Mouse (Mus musculus) CH12.LX (cell line): ENCODE results near the gene Rpl3. TPM values are rescaled to one million over a fixed set of nuclear protein-coding genes. Genes with fewer than 3 reads are reported as not detected.
A peak's percentile ranks its signal among the peaks of the same experiment; 100 is the strongest.

Source experiments
- DNase-seq: peaks from one replicate; pipeline ENCODE4 v3.0.0-alpha.2; 2013; ENCODE audit errors: extremely low read depth
- H3K27ac ChIP-seq: 2 replicates; pipeline ENCODE4 v1.5.1; 2012; ENCODE audit warnings: low read depth, mild to moderate bottlenecking, control low read depth, moderate library complexity; ENCODE audit not compliant: insufficient read depth
- H3K27me3 ChIP-seq: replicated peaks from 2 replicates; pipeline ENCODE3; 2012; ENCODE audit warnings: inconsistent platforms
- H3K36me3 ChIP-seq, 2 experiments: replicated peaks in 1 of 2; 2 replicates each; pipeline versions ENCODE3 to v1.6.1; 2012; ENCODE audit warnings: inconsistent platforms in 1 of 2, low read length in 1 of 2, mild to moderate bottlenecking in 1 of 2, mixed read lengths in 1 of 2, moderate library complexity in 1 of 2; ENCODE audit not compliant: control insufficient read depth in 1 of 2, insufficient read depth in 1 of 2
- H3K4me1 ChIP-seq, 2 experiments: 2 replicates each; pipeline ENCODE4 v1.6.1; 2012; ENCODE audit warnings: inconsistent platforms in 1 of 2, moderate library complexity in 1 of 2; ENCODE audit not compliant: insufficient read depth in 2 of 2, control insufficient read depth in 1 of 2
- H3K4me2 ChIP-seq: 2 replicates; pipeline ENCODE4 v1.6.1; 2012; ENCODE audit warnings: low read depth, mild to moderate bottlenecking, control low read depth; ENCODE audit not compliant: poor library complexity, insufficient read depth, severe bottlenecking
- H3K4me3 ChIP-seq, 3 experiments: fragments of 150-350 bp in 1 of 3; sonication (generic) in 1 of 3; replicated peaks in 1 of 3; 2 replicates each; pipeline versions ENCODE3 to v1.5.1; 2011 to 2012; ENCODE audit warnings: low read depth in 2 of 3, low read length in 2 of 3, mild to moderate bottlenecking in 2 of 3, moderate library complexity in 2 of 3, control low read depth in 1 of 3, improper control_type of control experiment in 1 of 3, inconsistent platforms in 1 of 3, mixed read lengths in 1 of 3; ENCODE audit not compliant: poor library complexity in 1 of 3
- H3K79me2 ChIP-seq: replicated peaks from 2 replicates; pipeline ENCODE4 v1.6.1; 2012; ENCODE audit warnings: mild to moderate bottlenecking, moderate library complexity; ENCODE audit not compliant: control insufficient read depth, poor library complexity, insufficient read depth, severe bottlenecking; ENCODE audit errors: extremely low read depth
- H3K9ac ChIP-seq: 2 replicates; pipeline ENCODE4 v1.6.1; 2012; ENCODE audit warnings: low read depth, mild to moderate bottlenecking, control low read depth, moderate library complexity; ENCODE audit not compliant: insufficient read depth
- H3K9me3 ChIP-seq: replicated peaks from 2 replicates; pipeline ENCODE3; 2012; ENCODE audit warnings: low read length, inconsistent platforms, mixed read lengths
- CHD1 ChIP-seq: IDR thresholded peaks from 2 replicates; pipeline ENCODE4 v1.6.1; 2012; ENCODE audit warnings: low read depth, low read length, improper control_type of control experiment, inconsistent platforms
- CHD2 ChIP-seq: IDR thresholded peaks from 2 replicates; pipeline ENCODE4 v1.6.1; 2011; ENCODE audit warnings: low read length, improper control_type of control experiment
- CTCF ChIP-seq, 2 experiments: IDR thresholded peaks in 1 of 2; conservative IDR thresholded peaks in 1 of 2; 2 replicates each; pipeline ENCODE4 v1.5.1; 2011 to 2012; ENCODE audit warnings: low read depth in 2 of 2, low read length in 2 of 2, improper control_type of control experiment in 1 of 2, inconsistent platforms in 1 of 2, mild to moderate bottlenecking in 1 of 2, moderate library complexity in 1 of 2
- EP300 ChIP-seq: IDR thresholded peaks from 2 replicates; pipeline ENCODE4 v1.6.1; 2011; ENCODE audit warnings: low read length, improper control_type of control experiment
- GABPA ChIP-seq: IDR thresholded peaks from 2 replicates; pipeline ENCODE4 v1.6.1; 2012; ENCODE audit warnings: low read depth, low read length, improper control_type of control experiment, inconsistent platforms; ENCODE audit not compliant: insufficient replicate concordance
- IRF4 ChIP-seq: IDR thresholded peaks from 2 replicates; pipeline ENCODE4 v1.6.1; 2014; ENCODE audit warnings: low read depth, mild to moderate bottlenecking, inconsistent platforms, low read length, improper control_type of control experiment
- JUND ChIP-seq: conservative IDR thresholded peaks from 2 replicates; pipeline ENCODE4 v1.6.1; 2011; ENCODE audit warnings: low read depth, low read length, improper control_type of control experiment
- MAFK ChIP-seq: IDR thresholded peaks from 2 replicates; pipeline ENCODE4 v1.6.1; 2011; ENCODE audit warnings: low read length, improper control_type of control experiment; ENCODE audit not compliant: insufficient replicate concordance
- MAX ChIP-seq: IDR thresholded peaks from 2 replicates; pipeline ENCODE4 v1.6.1; 2011; ENCODE audit warnings: low read length, improper control_type of control experiment
- MAZ ChIP-seq: IDR thresholded peaks from 2 replicates; pipeline ENCODE4 v1.6.1; 2012; ENCODE audit warnings: low read depth, mild to moderate bottlenecking, inconsistent platforms, low read length, improper control_type of control experiment, moderate library complexity
- MEF2A ChIP-seq: IDR thresholded peaks from 2 replicates; pipeline ENCODE4 v1.6.1; 2014; ENCODE audit warnings: low read depth, mild to moderate bottlenecking, inconsistent platforms, low read length, improper control_type of control experiment, borderline replicate concordance
- PAX5 ChIP-seq: IDR thresholded peaks from 2 replicates; pipeline ENCODE4 v1.6.1; 2012; ENCODE audit warnings: low read length, inconsistent platforms, mixed read lengths
- POLR2A ChIP-seq: IDR thresholded peaks from 2 replicates; pipeline ENCODE4 v1.6.1; 2011; ENCODE audit warnings: low read depth, mild to moderate bottlenecking, improper control_type of control experiment, low read length
- POLR2AphosphoS2 ChIP-seq: IDR thresholded peaks from 2 replicates; pipeline ENCODE4 v1.6.1; 2011; ENCODE audit warnings: low read depth, low read length, improper control_type of control experiment
- RAD21 ChIP-seq: IDR thresholded peaks from 2 replicates; pipeline ENCODE4 v1.6.1; 2011; ENCODE audit warnings: low read depth, mild to moderate bottlenecking, low read length, improper control_type of control experiment, moderate library complexity
- USF1 ChIP-seq: IDR thresholded peaks from 2 replicates; pipeline ENCODE4 v1.6.1; 2014; ENCODE audit warnings: low read depth, mild to moderate bottlenecking, inconsistent platforms, low read length, improper control_type of control experiment
- USF2 ChIP-seq: conservative IDR thresholded peaks from 2 replicates; pipeline ENCODE4 v1.6.1; 2011; ENCODE audit warnings: low read depth, low read length, improper control_type of control experiment
- ZC3H11A ChIP-seq: IDR thresholded peaks from 2 replicates; pipeline ENCODE4 v1.6.1; 2012; ENCODE audit warnings: low read depth, mild to moderate bottlenecking, inconsistent platforms, low read length, improper control_type of control experiment
- ZKSCAN1 ChIP-seq: IDR thresholded peaks from 2 replicates; pipeline ENCODE4 v1.6.1; 2012; ENCODE audit warnings: low read depth, inconsistent platforms, low read length, improper control_type of control experiment, borderline replicate concordance
- ZMIZ1 ChIP-seq: IDR thresholded peaks from 2 replicates; pipeline ENCODE4 v1.6.1; 2012; ENCODE audit warnings: low read depth, mild to moderate bottlenecking, inconsistent platforms, low read length, improper control_type of control experiment
- dilution Hi-C: fragments of 300-500 bp; cut with MboI; formaldehyde crosslinking; loops from 2 replicates; pipeline ENCODE4 v1.14.3; 2020; ENCODE audit warnings: low sequenced_read_pairs; ENCODE audit not compliant: extremely low pct_unique_long_range_greater_than_20kb, extremely low pct_ligation_motif_present
- in situ Hi-C: fragments of 300-500 bp; cut with MboI; formaldehyde crosslinking; loops from 3 replicates; pipeline ENCODE4 v1.14.3; 2019; ENCODE audit warnings: low sequenced_read_pairs, low pct_ligation_motif_present, low pct_unique_long_range_greater_than_20kb, mixed read lengths
- polyA plus RNA-seq: library from polyadenylated mRNA; unstranded; fragments of >175 nt; gene quantifications from 2 replicates; pipeline ENCODE4 v1.2.1, GENCODE M21; 2012; ENCODE audit warnings: low read depth; ENCODE audit not compliant: insufficient read length
- total RNA-seq, 2 experiments: library from RNA; depleted of rRNA; stranded (reverse); fragments of 300-350 nt in 1 of 2; fragments of >200 nt in 1 of 2; gene quantifications; 2 replicates each; pipeline ENCODE4 v1.2.3; 2012 to 2014

Gene Rpl3
- total and polyA plus RNA-seq, 3 experiments: 2,198 to 3,819 (median 2,592) TPM

- TF ChIP-seq MEF2A: no peak
- no peak for TF ChIP-seq CTCF (conservative IDR thresholded peaks at IDR 0.05 in 1 of 2, IDR thresholded peaks at IDR 0.05 in 1 of 2; ENCODE audit: low read depth in 2 of 2, low read length in 2 of 2)
These were observed 16.3 kb downstream of the Rpl3 start (continued) for GRCm38 (mm10) chr15:80075374-80075694.

GRCm38 (mm10) chr15:80074663-80075373 is 16.9 kb downstream of the Rpl3 start:
- no peak for DNase-seq
- Histone ChIP-seq H3K27ac (no peak overlapping the region), H3K9ac (no peak overlapping the region), H3K4me2 (no peak overlapping the region), H3K9me3 (no peaks in the 10 kb centered on the region), H3K27me3 (no peaks in the 10 kb centered on the region), H3K79me2 (peaks cover 4% of the 10 kb centered on the region), H3K4me1 (peaks cover 22 to 71% of the 10 kb centered on the region in 2 experiments), H3K36me3 (peaks cover 30 to 32% of the 10 kb centered on the region in 2 experiments), H3K4me3 (no peak overlapping the region)
- in situ Hi-C loops: loop anchor here (5.0 kb wide), 1 partner anchor 123 kb away; no protein-coding TSS in a partner anchor
- dilution Hi-C loops: no loop called here
- no peak for TF ChIP-seq MAZ
- TF ChIP-seq USF1: no peak
- no peak for TF ChIP-seq ZMIZ1
- TF ChIP-seq PAX5: no peak

- Histone ChIP-seq H3K4me1 (peaks cover 18 to 65% of the 10 kb centered on the region in 2 experiments), H3K36me3 (peaks cover 15 to 17% of the 10 kb centered on the region in 2 experiments), H3K4me2 (no peak overlapping the region), H3K9me3 (no peaks in the 10 kb centered on the region), H3K27me3 (no peaks in the 10 kb centered on the region), H3K4me3 (no peak overlapping the region), H3K9ac (no peak overlapping the region), H3K27ac (no peak overlapping the region), H3K79me2 (no peaks in the 10 kb centered on the region; the same call in 1 of the 2 replicates)
- DNase-seq: no peak
- in situ Hi-C loops: no loop called here
- TF ChIP-seq CHD2: no peak
- TF ChIP-seq ZKSCAN1: peak; percentile 97
- dilution Hi-C loops: no loop called here
These were observed 18.4 kb downstream of the Rpl3 start for GRCm38 (mm10) chr15:80073256-80073621.

GRCm38 (mm10) chr15:80072579-80073255 is 19.0 kb downstream of the Rpl3 start:
- TF ChIP-seq EP300 (no peak), RAD21 (no peak), CHD1 (no peak), GABPA (no peak), USF2 (no peak), ZMIZ1 (no peak), MAX (no peak), POLR2A (no peak), CHD2 (no peak), ZC3H11A (no peak), PAX5 (no peak), JUND (no peak), CTCF (conservative IDR thresholded peaks at IDR 0.05 in 1 of 2, IDR thresholded peaks at IDR 0.05 in 1 of 2; ENCODE audit: low read depth in 2 of 2, low read length in 2 of 2) (no peak), POLR2AphosphoS2 (no peak), ZKSCAN1 (no peak), IRF4 (no peak), MAFK (no peak)
- H3K9me3 ChIP-seq: no peaks in the 10 kb centered on the region
- no peak overlapping the region for H3K4me2 ChIP-seq
- no peaks in the 10 kb centered on the region for H3K27me3 ChIP-seq
- H3K36me3 ChIP-seq: peaks cover 10 to 12% of the 10 kb centered on the region in 2 experiments
- peaks cover 18 to 60% of the 10 kb centered on the region in 2 experiments for H3K4me1 ChIP-seq
- H3K9ac ChIP-seq: no peak overlapping the region
- no peak overlapping the region for H3K4me3 ChIP-seq
- no peaks in the 10 kb centered on the region for H3K79me2 ChIP-seq
- dilution Hi-C loops (no loop called here), in situ Hi-C loops (no loop called here)
- H3K27ac ChIP-seq: no peak overlapping the region
- no peak for DNase-seq
